Mouse (Mus musculus) adrenal gland, postnatal 25 days (tissue): ENCODE data around the gene Gm21976. TPM values are rescaled to one million over a fixed set of nuclear protein-coding genes. Genes with fewer than 3 reads are reported as not detected.

Experiments
- DNase-seq: peaks from one replicate; pipeline ENCODE4 v3.0.0; 2021; ENCODE audit warnings: mixed read lengths
- total RNA-seq: library from RNA; stranded (reverse); gene quantifications from 2 replicates; pipeline ENCODE4 v1.2.3, GENCODE M21; 2021

Gm21976 gene
- total RNA-seq, 1 experiment from 2014 or later: not detected

- peak; percentile 68 for DNase-seq
Measured at GRCm38 (mm10) chr13:98298833-98299758, 19.4 kb downstream of the Gm21976 start.

- DNase-seq: no peak
Measured at GRCm38 (mm10) chr13:98305257-98305656, 25.6 kb downstream of the Gm21976 start.

- DNase-seq: no peak
Measured at GRCm38 (mm10) chr13:98306393-98306792, 26.7 kb downstream of the Gm21976 start.

DNA sequence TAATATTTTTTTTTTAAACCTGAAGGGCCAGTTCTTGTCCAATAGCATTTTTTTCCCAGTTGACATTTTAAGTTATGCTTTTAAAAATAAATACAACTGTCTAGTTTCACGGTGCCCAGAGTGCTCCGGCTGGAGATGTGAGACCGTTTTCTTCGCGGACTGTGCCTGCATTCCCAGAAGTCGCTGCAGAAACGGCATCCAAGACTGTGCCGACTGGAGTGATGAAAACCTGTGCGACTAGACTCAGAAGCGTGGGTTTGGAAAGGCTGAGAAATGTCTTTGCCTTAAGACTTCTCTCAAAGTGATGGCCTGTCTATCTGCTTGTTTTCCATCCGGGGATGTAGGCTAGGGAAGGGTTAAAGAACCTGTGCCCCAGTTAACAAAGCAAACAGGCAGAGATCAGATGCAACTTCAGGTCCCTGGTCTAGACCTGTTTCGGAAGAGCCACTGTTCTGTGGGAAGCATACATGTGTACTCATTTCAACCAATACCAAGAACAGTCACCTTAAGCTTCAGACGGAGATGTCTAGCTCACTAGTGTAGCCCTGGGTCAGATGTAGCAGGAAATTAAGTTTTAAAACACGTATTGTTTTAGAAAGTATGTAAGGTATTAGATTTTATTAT is 27.3 kb downstream of the Gm21976 start:
- DNase-seq: no peak

DNA sequence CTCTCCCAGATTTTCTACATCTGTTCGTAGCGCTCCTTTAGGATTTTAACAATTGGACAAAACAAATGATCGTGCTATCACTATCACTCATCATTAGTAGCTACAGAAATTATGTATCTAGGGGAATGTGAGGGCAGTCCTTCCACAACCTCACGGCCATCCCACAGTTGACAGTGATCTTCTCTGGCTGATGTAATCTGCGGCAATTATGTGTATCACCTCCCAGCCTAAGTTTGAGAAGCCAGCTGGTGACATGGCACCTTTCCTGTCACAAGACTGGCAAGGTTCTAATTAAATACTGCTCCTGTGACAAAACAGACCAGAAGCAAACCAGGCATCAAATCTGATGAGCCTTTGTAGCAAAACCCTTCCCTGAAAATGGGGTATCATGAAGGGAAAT is 28.3 kb downstream of the Gm21976 start:
- DNase-seq: no peak

GRCm38 (mm10) chr13:98308724-98309123 is 29.0 kb downstream of the Gm21976 start:
- DNase-seq: no peak

DNA sequence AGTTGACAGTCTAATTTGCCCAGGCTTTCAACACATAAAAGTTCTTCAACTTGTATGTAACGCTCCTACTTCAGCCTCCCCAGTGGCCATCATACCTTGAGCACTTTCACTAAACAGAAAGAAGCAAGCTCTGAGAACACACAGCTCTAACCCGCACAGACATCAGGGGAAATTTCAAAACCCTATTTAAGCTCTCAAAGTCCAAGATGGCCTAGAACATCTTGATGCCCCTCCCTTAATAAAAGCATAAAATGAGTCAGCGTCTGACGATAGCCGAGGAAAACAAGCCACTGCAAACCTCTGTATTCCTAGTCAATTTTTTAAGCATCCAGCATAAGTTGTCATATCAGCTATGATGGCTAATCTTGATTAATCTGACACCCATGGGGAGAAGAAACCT is 31.9 kb downstream of the Gm21976 start:
- DNase-seq: no peak

DNA sequence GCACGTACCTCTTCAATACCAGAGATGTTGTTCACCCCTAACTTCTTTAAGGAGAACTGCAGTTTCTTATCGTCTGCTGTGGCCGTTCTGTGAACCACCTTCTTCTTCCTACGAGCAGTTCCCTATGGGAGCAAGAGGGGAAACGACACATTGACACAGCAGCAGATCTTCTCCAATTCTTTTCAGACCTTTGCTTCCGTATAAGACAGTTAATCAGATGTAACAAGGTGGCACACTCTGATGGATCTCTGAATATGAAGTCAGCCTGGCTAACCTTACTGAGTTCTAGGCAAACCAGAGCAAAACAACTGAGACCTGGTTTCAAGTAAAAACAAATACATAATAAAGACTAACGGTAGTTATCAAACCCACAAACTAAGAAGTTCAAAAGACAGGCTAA is 33.9 kb downstream of the Gm21976 start:
- no peak for DNase-seq

GRCm38 (mm10) chr13:98315124-98315523 is 35.4 kb downstream of the Gm21976 start:
- DNase-seq: no peak

GRCm38 (mm10) chr13:98316140-98316479 is 36.4 kb downstream of the Gm21976 start:
- DNase-seq: no peak

DNA sequence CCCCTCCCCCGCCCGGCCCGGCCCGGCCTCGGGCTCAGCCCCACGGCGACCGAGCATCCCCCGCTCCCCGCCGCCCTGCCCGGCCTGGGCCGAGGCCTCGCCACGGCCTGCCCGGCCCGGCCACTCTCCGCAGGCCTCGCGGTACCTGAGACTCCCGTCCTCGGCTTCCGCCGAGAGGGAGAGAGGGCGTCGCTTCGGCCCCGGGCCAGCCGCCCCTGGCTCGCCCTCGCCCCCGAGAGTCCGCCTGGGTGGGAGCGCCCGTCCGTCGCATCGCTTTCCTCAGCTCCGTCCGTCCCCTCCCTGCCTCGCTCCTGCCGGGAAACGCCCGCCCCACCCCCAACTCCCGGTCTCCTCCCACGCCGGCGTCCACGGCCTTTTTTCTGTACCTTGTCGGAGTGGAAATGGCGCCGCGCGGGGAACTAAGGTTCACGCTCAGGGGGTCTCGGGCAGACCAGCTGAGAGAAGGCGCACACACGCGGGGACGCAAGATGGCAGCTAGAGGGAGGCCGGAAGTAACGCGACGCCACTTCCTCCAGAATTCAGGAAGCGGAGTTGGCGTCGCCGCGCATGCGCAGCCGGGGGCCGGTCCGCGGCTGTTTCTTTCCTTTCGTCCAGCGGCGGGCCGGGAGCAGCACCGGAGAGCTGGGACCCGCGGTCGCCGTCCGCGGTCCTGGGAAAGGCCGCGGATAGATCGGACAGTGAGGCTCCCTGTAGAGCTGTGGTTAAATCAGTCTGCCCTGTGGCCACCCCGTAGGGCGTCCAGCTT is 37.0 kb downstream of the Gm21976 start, which contains the start of gene Btf3:
Gene Btf3 (minus strand): TSS at position 527 of the 766 bp plus-strand sequence.
- DNase-seq: peak; percentile 96

DNA sequence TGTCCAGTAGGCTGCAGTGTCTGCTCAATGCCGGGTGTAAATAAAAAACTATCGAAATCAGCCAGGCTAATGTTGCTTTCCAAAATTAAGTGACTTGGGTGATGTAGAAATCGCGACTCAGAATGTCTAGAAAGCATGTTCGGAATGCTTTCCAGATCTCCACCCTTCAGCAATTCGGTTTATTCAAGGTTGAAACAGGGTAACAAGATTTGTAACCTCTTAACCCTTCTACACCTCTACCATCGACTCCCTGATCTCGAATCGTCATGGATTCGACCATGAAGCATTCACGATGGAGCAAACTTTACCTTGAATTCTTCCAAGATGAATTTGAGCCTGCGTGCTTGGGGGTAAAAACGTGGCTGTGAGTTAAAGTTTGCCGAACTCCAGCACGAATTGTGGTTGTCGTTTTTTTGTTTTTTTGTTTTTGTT is 37.6 kb downstream of the Gm21976 start:
- DNase-seq: no peak

DNA sequence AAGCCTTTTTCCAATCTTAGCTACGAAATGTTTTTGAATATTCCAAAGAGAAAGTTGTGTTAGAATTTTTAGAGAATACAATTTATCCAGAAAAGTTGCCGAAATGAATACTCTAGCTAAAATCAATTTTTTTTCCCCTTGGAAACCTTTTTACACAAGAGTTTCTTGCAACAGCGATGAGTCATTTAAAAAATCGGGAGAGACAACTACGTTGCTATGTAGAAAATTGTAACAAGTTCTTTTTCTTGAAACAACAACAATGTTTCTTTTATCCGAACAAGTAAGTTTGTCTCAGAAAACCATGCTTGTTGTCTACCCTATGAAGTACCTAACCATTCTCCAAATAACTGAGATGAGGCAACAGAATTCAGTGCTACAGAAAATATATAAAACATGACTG is 38.2 kb downstream of the Gm21976 start:
- no peak for DNase-seq

- DNase-seq: no peak
Measured at GRCm38 (mm10) chr13:98325034-98325433, 45.3 kb downstream of the Gm21976 start.

GRCm38 (mm10) chr13:98332106-98332505 is 52.4 kb downstream of the Gm21976 start:
- DNase-seq: peak; percentile 16

DNA sequence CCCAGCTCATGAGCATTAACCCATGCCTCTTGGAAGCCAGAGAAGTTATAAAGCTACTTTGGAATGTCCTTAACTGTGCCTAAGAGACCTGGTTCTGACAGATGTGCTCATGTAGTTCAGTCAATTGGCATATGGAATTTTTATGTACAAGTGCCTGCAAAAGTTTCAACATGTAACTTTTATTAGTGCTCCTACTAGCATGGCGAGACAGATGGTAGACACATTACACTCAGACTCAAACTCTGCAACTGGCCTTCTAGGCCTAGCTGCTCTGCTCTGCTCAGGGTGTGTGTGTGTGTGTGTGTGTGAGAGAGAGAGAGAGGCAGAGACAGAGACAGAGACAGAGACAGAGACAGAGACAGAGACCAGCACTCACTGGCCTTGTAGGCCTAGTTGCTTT is 56.5 kb downstream of the Gm21976 start:
- DNase-seq: no peak

- DNase-seq: no peak
Measured at GRCm38 (mm10) chr13:98340506-98340905, 60.8 kb downstream of the Gm21976 start.

GRCm38 (mm10) chr13:98349491-98349890 is 69.8 kb downstream of the Gm21976 start:
- no peak for DNase-seq

GRCm38 (mm10) chr13:98351527-98351926 is 71.8 kb downstream of the Gm21976 start:
- peak; percentile 33 for DNase-seq

DNA sequence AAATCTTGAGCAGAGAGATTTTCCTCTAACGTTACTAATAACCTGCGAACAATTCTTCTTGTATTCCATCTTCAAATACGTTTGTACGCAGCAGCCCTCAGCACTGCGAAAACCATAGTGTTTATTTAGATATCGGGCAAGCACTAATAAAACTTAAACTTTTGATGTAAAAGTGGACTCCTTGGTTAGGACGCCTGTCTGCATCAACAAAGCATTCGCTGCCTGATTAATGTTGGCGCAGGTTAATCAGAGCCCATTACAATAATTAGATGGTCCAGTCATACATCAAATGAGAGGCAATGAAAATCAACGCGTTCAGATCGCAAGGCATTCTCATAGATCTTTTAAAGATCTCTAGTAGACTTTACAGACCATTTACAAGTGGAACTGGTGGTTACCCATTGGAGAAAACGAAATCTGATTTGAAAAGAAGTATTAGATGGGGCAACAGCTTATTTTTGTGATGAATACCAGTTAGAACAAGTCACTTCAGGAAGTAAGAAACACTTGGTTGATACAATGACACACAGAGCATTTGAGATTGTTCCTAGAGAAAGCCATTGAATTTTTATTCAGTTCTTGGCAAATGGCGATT is 72.8 kb downstream of the Gm21976 start:
- no peak for DNase-seq

GRCm38 (mm10) chr13:98353709-98354089 is 74.0 kb downstream of the Gm21976 start:
- no peak for DNase-seq

GRCm38 (mm10) chr13:98354090-98354801 is 74.6 kb downstream of the Gm21976 start, which contains the start of gene Foxd1:
TSS of gene Foxd1 (plus strand) at chr13:98354242.
- peak; percentile 37 for DNase-seq
